Mouse (Mus musculus) thymus, adult 2 months (tissue): ENCODE data around the gene 4930452B06Rik.

Experiments
- CTCF ChIP-seq: fragments of 200-500 bp; IDR thresholded peaks from 2 replicates; pipeline ENCODE4 v1.5.1; 2012; ENCODE audit warnings: mild to moderate bottlenecking, control low read depth, low read length, moderate library complexity, borderline replicate concordance; ENCODE audit not compliant: control insufficient read depth, poor library complexity, insufficient read depth; ENCODE audit errors: extremely low read depth
- POLR2A ChIP-seq: fragments of 200-500 bp; IDR thresholded peaks from 2 replicates; pipeline ENCODE4 v1.6.1; 2012; ENCODE audit warnings: mild to moderate bottlenecking, low read length, control low read depth, moderate library complexity; ENCODE audit not compliant: control insufficient read depth, poor library complexity, insufficient read depth; ENCODE audit errors: extremely low read depth

GRCm38 (mm10) chr14:8418610-8419009 lies 247.4 kb downstream of the 4930452B06Rik start:
- TF ChIP-seq POLR2A (no peak), CTCF (no peak)
